Mouse (Mus musculus) central nervous system, embryonic 14 days (tissue): Measurements from ENCODE around the gene Sdhd. TPM values are rescaled to one million over a fixed set of nuclear protein-coding genes. Genes with fewer than 3 reads are reported as not detected.

Experiments used
- polyA plus RNA-seq: library from polyadenylated mRNA; depleted of rRNA; stranded (reverse); fragments of >200 nt; gene quantifications from 2 replicates; pipeline ENCODE4 v1.2.3, GENCODE M21; 2012; rRNA removed

The Sdhd gene
- polyA plus RNA-seq, result 145 and 152 TPM in 2 replicates

DNA sequence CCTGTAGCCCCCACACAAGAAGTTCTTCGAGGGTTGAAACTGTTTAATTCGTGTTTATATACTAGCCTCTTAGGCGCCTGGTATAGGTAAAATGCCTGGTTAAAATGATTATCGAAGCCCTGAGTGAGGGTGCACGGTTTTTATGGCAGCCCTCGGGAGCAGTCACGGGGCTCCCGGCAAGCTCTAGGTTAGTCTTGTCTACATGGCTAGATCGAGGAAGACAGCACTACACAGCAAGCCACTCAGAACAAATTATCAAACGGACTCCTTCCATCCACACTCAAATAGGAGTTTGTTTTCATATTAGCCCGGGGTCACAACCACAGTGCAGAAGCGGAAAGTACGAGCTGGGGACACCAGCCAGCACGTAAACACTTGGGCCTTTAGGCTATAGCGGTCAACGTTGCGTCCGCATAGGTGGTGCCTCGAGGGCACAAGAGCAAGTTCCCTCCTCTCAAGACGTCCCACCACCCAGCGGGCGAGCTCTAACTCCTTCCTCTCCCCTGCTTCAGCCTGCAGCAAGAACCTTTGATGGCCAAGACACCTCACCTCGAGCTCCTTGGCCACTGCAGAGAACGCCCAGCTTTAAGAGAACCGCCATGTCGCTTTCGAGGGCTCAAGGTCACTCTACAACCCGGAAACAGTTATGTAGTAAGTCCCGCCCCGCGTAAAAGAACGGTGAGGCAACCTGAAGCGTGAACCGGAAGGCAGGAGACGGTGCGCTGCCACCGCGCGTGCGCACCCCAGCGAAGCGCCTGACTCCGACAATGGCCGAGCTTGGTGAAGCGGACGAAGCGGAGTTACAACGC, at the start of gene Sdhd, which contains the start of gene Timm8b:
Sdhd (minus strand) TSS at position 624 of the 809 bp plus-strand sequence.
Timm8b (plus strand) TSS at position 722 of the 809 bp plus-strand sequence.

DNA sequence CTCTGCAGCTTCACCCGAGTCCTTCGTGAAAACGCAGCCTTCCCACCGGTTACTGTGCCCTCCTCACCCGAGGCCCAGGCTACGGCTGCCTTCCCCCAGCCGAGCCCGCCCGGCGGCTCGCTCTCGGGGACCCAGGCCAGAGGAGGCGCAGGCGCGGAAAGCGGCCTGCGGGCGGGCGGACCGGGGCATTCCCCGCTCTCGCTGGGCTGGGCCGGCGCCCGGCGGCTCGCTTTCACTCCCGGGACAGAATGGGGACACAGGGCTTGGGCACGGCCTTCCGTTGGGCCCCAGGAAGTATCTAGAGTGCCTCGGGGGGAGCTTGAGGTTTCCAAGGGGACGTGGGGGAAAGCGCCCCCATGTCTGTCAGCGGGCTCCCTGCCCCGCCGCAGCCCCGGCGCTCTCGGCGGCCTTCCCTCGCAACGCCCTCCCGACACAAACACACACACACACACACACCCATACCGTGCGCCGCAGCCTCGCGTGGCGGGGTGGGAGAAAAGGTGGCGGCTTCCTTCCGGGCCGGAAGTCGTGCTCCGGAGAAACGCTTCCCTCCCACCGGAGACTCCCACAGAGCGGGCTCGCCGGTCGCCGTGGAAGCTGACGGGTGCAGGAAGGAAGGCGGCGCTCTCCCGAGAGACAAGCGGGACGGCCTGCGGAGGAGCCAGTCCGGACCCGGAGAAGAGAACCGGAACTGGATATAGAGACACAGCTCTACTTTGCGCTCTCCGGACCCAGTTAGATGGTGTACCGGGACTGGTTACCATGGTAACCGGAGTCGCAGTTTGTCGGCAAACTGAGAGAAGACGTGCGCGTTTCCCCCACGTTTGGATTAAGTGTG, 13.4 kb upstream of the Sdhd start, which contains the start of the genes Pih1d2 and Nkapd1:
Pih1d2 (plus strand) TSS at position 556 of the 838 bp plus-strand sequence.
Nkapd1 (minus strand) TSS at position 699 of the 838 bp plus-strand sequence.

DNA sequence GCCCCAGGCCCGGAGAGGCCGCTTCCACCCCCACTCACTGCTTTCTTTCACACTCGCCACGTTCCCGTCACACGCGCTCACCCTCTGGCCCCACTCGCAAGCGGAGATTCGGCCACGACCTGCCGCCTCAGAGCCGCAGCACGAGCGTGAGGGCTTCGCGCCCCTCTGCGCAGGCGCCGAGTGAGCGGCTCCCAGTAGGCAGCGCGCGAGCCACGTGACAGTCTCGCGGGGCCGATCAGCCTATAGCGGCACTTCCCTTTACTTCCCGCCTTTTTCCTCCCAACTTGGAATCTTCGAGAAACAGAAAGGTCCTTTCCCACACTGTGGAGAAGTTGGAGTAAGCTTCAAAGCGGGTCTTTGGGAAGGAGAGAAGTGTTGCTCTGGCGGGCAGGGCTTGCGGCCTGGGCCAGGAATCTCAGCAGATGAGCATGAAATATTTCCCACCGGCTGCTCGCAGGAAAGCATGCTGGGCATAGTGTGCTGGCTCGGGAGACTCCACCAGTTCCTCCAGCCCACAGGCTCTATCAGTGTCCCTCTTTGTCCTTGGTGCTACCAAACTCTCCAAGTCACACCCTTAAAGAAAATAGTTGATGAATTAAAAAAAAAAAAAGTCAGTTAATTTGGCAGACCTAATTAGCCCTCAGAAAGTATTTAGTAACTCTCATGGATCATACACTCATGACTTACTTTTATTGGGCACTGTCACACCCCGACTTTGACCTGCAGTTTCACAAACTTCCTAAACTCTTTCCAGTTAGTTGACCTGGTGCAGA, 42.3 kb downstream of the Sdhd start, which contains the start of gene Tex12:
Tex12 (minus strand) TSS at position 181 of the 773 bp plus-strand sequence.

DNA sequence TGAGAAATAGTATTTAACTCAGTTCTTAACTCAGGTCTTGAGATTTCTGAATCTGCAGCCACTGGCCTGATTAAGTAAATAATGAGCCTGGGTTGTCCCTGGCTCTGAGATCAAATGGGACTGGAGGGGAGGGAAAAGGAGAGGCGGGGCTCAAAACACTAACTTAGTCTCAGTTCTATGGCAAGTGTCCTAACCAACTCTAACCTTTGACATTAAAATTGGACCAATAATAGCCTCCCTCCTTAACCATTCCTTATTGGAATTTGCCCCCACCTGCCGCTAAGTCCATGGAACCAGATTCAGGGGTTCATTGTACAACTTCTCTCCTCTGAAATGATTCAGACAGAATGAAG, 48.5 kb downstream of the Sdhd start, which contains the start of gene Bco2:
Bco2 (minus strand) TSS at position 88 of the 353 bp plus-strand sequence.

DNA sequence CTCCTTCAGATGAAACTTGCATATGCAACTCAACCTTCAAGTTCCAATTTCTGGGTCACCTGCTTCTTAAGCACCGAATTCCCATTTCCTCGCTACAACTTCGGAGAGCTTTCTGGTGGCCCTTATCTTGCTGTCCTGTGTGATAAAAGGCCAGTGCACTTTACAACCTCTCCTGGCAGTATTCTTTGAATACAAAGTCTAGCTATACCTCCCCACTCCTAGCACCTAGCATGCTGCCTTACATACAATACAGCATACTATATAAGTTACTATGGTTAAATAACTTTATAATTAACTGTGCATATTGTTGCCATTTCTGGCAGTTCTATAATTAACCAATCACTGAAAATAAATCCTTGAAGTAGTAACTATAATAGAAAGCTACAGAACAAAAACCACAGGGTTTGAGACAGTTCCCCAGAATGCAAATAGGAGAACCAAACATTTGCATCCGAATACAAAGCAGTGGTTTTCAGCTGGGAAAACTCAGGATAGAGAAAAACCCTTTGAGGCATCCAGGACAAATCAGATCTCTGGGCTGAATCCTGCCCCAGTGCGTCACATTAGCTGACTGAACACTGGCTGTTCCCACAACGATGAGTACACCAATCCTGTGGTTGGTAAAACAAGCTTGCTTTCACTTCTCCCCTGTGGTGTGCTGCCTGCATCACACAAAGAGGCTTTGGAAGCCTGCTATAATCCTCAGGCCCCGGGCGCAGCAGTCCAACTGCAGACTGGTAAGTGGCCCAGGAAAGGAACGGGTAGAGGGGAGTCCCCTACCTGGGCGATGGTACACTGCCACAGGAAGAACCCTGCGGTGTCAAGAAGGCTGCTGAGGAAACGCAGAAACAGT, 49.1 kb downstream of the Sdhd start, which contains the start of gene Il18:
Il18 (plus strand) TSS at position 587 of the 853 bp plus-strand sequence.

Other genes starting within 250 kb of the Sdhd start
- 0.21 and 0.91 TPM in 2 replicates for gene Plet1, start 109.3 kb downstream of the Sdhd start, polyA plus RNA-seq
- 82.2 and 86.4 TPM in 2 replicates for gene Pts, start 75.1 kb downstream of the Sdhd start, polyA plus RNA-seq
- 14.3 and 17.1 TPM in 2 replicates for gene Il18, start 49.0 kb downstream of the Sdhd start, polyA plus RNA-seq
- gene Bco2, start 48.6 kb downstream of the Sdhd start, polyA plus RNA-seq, result 0.35 and 0.48 TPM in 2 replicates
- gene Tex12, start 42.5 kb downstream of the Sdhd start, polyA plus RNA-seq, result not detected in 2 replicates
- gene Timm8b, start 98 bp upstream of the Sdhd start, polyA plus RNA-seq, result 368 and 467 TPM in 2 replicates
- 3.9 and 4.9 TPM in 2 replicates for gene Pih1d2, start 13.5 kb upstream of the Sdhd start, polyA plus RNA-seq
- gene Nkapd1, start 13.7 kb upstream of the Sdhd start, polyA plus RNA-seq, result 22.2 and 22.6 TPM in 2 replicates
- gene Dlat, start 56.0 kb upstream of the Sdhd start, polyA plus RNA-seq, result 30.6 and 34.2 TPM in 2 replicates
- gene Dixdc1, start 135.7 kb upstream of the Sdhd start, polyA plus RNA-seq, result 31.3 and 33.4 TPM in 2 replicates
- gene 2310030G06Rik, start 142.7 kb upstream of the Sdhd start, polyA plus RNA-seq, result 1.4 and 2.1 TPM in 2 replicates
- 4.3 and 17.1 TPM in 2 replicates for gene Cryab, start 147.5 kb upstream of the Sdhd start, polyA plus RNA-seq
- gene Hspb2, start 148.5 kb upstream of the Sdhd start, polyA plus RNA-seq, result 0.95 and 9.7 TPM in 2 replicates
- 6.8 and 7.7 TPM in 2 replicates for gene Fdxacb1, start 164.4 kb upstream of the Sdhd start, polyA plus RNA-seq
- gene Alg9, start 171.2 kb upstream of the Sdhd start, polyA plus RNA-seq, result 38.1 and 40.1 TPM in 2 replicates
- gene 1110032A03Rik, start 171.7 kb upstream of the Sdhd start, polyA plus RNA-seq, result 43.7 and 47.8 TPM in 2 replicates
- gene Ppp2r1b, start 241.5 kb upstream of the Sdhd start, polyA plus RNA-seq, result 29.8 and 38.0 TPM in 2 replicates